Mouse (Mus musculus) activated CD4-positive, CD25-positive, alpha-beta regulatory T cell (primary cell): ENCODE results near the gene Med12l. TPM values are rescaled to one million over a fixed set of nuclear protein-coding genes. Genes with fewer than 3 reads are reported as not detected.

Experiments used
- polyA plus RNA-seq, 2 experiments: library from polyadenylated mRNA; unstranded; fragments of 100-300 nt; shearing (Covaris generic); gene quantifications; one replicate each; pipeline ENCODE4 v1.2.1; 2017

Med12l gene
- under 1 TPM; 0.45 to 0.54 TPM for polyA plus RNA-seq

DNA sequence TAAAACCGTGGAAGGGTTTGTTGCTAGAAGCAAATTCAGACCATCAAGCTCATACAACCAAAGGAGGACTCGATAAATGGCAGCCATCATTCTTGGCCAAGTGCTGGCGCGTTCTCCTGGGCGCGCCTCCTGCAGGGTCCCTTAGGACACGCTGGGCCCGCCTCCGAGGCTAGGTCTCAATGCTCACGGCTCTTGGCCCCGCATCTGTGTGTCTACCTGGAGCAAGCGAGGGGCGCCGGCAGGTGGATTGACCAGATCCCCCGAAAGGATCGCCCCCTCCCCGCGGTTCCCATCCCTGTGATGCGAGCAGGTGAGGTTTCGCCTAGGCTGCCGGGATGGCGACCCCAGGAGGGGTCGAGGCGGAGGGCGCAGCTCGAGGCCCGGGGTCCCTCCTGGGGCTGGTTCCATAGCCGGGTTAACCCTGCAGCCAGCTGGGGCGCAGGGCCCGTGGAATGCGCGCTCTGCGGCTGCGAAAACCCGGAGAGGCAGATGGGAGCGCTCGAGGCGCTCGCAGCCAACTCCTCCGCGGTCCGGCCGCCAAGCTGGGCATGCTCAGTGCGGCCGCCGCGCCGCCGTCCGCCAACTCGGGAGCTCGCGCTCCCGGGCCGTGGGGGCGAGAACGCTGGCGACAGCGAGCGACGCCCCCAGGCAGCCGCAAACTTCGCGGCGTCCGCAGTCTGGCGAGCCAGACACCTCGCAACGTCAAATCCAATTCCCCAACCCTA is at the start of gene Med12l:
TSS of gene Med12l (plus strand) at position 555 of the 725 bp plus-strand sequence.

DNA sequence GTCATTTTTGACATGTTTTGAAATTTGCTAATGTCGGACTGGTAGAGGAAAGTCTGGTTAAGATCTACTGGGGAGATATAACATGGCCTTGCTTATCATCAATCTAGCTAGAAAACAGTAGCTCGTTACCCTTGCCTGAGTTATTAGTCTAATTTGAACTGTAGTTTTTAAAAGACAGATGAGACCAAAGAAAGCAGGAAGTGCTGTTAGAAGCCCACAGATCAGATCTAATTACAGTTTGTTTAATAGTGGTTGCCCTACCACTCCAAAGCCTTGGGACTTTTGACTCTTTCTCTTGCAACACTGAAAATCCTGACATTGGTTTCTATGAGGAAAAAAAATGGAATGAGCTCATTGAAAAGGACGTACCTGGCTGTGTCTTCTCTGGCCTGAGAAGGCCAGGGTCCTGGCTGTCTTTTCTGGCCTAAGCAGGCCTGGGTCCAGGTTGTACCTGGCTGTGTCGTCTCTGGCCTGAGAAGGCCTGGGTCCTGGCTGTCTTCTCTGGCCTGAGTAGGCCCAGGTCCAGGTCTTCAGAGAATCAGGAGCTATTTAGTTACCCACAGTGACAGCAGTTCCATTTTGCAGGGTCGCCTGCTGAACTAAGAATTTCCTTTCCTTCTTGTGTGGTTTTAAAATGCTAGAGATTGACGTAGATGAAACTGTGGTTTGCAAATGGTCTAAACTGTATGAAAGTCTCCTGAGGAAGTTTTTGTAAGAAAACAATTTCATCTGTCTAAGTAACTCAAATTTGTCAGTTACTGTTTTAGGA is 95.8 kb downstream of the Med12l start, which contains the start of gene Gpr171:
TSS of gene Gpr171 (minus strand) at position 604 of the 769 bp plus-strand sequence.

DNA sequence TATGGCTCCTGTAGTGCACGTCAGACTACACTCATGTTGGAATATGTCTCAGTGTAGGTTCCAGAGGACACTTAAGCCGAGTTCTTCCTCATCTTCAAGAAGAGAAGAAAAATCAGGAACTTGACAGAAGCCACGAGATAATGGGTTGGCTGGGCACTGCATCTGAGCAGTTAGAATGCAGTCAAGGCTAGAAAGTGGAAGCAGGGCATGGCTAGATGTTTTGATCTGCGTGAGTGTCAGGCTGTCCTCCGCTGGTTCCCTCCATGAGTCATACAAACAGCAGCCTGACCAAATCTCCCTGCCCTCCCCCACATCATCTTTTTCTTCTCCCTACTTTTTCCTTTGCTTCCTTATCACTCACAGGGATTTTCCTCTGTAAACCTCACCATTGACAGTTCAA is 147.8 kb downstream of the Med12l start, which contains the start of gene P2ry14:
TSS of gene P2ry14 (minus strand) at position 195 of the 400 bp plus-strand sequence.

DNA sequence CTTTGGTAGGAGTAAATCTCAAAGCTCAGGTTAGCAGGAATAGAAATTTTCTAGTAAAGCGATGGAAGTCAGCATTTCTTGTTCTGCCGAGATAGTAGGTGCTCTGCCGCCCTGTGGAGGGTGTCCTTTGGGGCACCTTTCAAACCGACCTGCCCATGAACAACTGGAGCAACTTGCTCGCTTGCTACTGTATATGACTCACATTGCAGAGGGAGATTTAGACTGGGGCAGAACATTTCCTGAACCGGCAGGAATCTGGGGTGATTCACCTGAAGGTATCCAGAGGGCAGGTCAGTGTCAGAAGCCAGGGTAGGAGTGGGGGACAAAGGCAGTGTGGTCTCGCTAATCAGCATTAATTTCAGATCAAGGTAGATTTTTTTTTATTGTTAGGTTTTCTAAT is 189.3 kb downstream of the Med12l start, which contains the start of gene Gpr87:
TSS of gene Gpr87 (minus strand) at position 167 of the 400 bp plus-strand sequence.

DNA sequence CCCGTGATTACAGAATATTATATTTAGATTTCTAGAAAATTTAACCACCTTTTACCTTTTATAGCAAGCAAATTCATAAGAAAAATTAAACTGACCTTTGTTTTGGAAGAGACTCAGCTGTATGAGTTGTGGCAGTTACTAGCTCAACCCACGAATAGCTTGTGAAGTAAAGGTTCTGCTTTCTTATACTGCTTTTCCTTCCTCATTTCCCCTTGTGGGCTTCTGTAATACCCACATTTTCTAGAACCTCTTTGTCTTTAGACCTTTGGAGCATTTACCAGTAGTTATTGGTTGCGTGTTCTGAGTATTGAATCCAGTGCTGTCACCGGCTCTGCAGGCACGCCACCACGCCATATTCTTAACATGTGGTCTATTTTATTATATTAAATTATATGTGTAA is 205.1 kb downstream of the Med12l start, which contains the start of gene P2ry13:
TSS of gene P2ry13 (minus strand) at position 156 of the 400 bp plus-strand sequence.

DNA sequence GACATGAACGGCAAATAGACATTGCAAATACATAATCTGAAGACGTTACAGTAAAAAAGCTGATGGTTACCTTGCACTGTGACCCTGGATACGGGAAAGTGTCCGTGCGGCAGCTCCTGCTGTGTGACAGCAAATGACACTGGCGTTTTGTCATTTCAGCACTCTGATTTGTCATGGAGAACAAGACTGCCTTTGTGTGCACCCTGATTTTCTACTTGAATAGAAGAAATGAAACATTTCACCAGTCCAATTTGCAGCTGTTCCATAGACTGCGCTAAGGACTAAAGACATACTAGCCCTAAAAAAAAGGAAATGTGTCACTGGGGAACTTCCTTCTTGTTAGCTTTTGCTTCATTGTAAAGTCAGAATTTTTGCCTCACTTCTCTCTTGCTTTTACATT is 257.1 kb downstream of the Med12l start, which contains the start of gene P2ry12:
TSS of gene P2ry12 (minus strand) at position 168 of the 400 bp plus-strand sequence.

DNA sequence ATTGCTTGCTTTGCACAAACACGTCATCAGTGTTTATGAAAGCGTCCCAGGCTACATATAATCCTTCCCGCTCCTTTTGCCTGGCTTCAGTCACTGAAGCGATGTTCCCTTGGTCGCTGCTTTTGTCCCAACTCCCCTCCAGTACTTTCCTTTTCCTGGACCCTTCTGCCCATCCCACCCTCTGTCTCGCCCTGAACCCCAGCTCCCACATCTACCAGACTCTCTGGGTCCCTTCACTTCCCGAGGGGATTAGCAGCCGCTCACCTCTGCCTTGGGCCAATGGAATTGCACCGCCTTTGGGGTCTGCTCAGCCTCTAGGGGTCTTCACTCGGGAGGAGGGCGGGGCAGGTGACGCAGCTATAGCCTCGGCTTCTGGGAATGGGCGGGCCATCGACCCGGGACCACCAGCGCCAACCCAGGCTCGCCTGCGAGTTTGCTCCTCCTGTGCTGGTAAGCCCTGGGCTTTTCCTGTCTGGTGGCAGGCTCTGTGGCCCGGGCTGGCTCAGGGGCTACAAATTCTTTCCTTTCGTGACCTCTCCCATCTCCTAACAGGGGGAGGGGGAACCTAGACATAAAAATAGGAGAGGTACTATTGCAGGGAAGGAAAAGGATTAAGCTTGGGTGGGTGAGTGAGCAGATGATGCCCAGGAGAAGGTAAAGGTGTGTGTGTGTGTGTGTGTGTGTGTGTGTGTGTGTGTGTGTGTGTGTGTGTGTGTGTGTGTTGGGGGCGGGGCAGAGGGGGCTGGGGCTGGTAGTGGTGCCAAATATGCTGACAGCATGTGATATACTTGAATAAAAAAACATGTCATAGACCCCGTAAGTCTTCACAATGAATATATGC is 338.7 kb downstream of the Med12l start, which contains the start of gene Igsf10:
TSS of gene Igsf10 (minus strand) at position 330 of the 841 bp plus-strand sequence.

Other genes with a start within 250 kb of the Med12l start
- gene Mindy4b-ps, start 183.5 kb upstream of the Med12l start, polyA plus RNA-seq = under 1 TPM in 1 of 2 experiments, not detected in 1; 0.12 TPM
- gene Clrn1, start 120.5 kb upstream of the Med12l start, polyA plus RNA-seq = not detected
- gene Gpr171, start 96.0 kb downstream of the Med12l start, polyA plus RNA-seq = 10 to 100 TPM; 49.1 to 52.8 TPM
- gene P2ry14, start 147.8 kb downstream of the Med12l start, polyA plus RNA-seq = 1 to 10 TPM; 5.0 to 5.3 TPM
- not detected for gene Gpr87, start 189.3 kb downstream of the Med12l start, polyA plus RNA-seq
- gene P2ry13, start 205.1 kb downstream of the Med12l start, polyA plus RNA-seq = 1 to 10 TPM in 1 of 2 experiments, under 1 TPM in 1; 0.64 to 1.9 TPM